Mouse (Mus musculus) cerebellum, adult 2 months (tissue): Measurements from ENCODE around the gene Ptprf.

Experiments
- CTCF ChIP-seq: fragments of 200-500 bp; IDR thresholded peaks from 2 replicates; pipeline ENCODE4 v1.5.1; 2011; ENCODE audit warnings: low read depth, mild to moderate bottlenecking, control low read depth, low read length, moderate library complexity, borderline replicate concordance; ENCODE audit not compliant: insufficient read depth
- POLR2A ChIP-seq: fragments of 200-500 bp; IDR thresholded peaks from 2 replicates; pipeline ENCODE4 v1.6.1; 2011; ENCODE audit warnings: low read length, control low read depth, borderline replicate concordance; ENCODE audit not compliant: insufficient read depth

DNA sequence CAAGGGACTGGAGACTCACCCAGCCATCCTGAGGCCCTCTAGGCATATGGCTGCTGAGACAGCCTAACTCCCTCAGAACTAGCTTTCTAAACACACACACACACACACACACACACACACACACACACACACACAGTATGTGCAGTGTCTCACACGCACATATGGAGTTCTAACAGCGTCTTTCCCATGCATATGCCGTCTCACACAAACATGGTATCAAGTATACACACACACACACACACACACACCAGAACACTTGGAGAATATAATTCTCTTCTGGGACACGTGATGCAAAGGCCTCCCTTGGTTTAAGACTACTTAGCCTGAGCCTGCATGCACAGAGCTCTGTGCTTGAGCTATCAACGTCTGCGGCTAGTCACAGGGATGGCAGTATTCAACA is 59.3 kb downstream of the Ptprf start:
- TF ChIP-seq POLR2A (no peak), CTCF (no peak)
